Mouse (Mus musculus) spleen, adult 2 months (tissue): ENCODE results near the gene Tm9sf4. TPM values are rescaled to one million over a fixed set of nuclear protein-coding genes. Genes with fewer than 3 reads are reported as not detected.

Source experiments
- DNase-seq, 2 experiments: peaks; one replicate each; pipeline versions ENCODE4 v3.0.0 to v3.0.0-alpha.2; 2012 to 2021; ENCODE audit warnings: low spot score in 2 of 2, low read depth in 1 of 2
- H3K27ac ChIP-seq: fragments of 200-500 bp; 2 replicates; pipeline ENCODE4 v1.5.1; 2012; ENCODE audit warnings: low read length, inconsistent platforms; ENCODE audit not compliant: insufficient read depth
- H3K27me3 ChIP-seq: fragments of 200-500 bp; 2 replicates; pipeline ENCODE4 v1.6.1; 2012; ENCODE audit warnings: mild to moderate bottlenecking, moderate library complexity, low read length, inconsistent platforms; ENCODE audit not compliant: control insufficient read depth, insufficient read depth
- H3K36me3 ChIP-seq: fragments of 200-500 bp; 2 replicates; pipeline ENCODE4 v1.6.1; 2012; ENCODE audit warnings: mild to moderate bottlenecking, low read length, inconsistent platforms; ENCODE audit not compliant: control insufficient read depth, insufficient read depth
- H3K4me1 ChIP-seq: fragments of 200-500 bp; 2 replicates; pipeline ENCODE4 v1.6.1; 2011; ENCODE audit warnings: inconsistent platforms; ENCODE audit not compliant: control insufficient read depth, insufficient read depth, insufficient read length
- H3K4me3 ChIP-seq: fragments of 200-500 bp; 2 replicates; pipeline ENCODE4 v1.5.1; 2011; ENCODE audit warnings: mild to moderate bottlenecking, inconsistent platforms; ENCODE audit not compliant: insufficient read depth, insufficient read length; ENCODE audit errors: extremely low read depth
- CTCF ChIP-seq: fragments of 200-500 bp; IDR thresholded peaks from 2 replicates; pipeline ENCODE4 v1.5.1; 2011; ENCODE audit warnings: mild to moderate bottlenecking, inconsistent platforms; ENCODE audit not compliant: insufficient read depth, insufficient read length, insufficient replicate concordance; ENCODE audit errors: extremely low read depth
- POLR2A ChIP-seq: fragments of 200-500 bp; IDR thresholded peaks from 2 replicates; pipeline ENCODE4 v1.6.1; 2011; ENCODE audit warnings: low read depth, low read length, inconsistent platforms
- WGBS: fragments of 180-500 bp; shearing (Covaris S2); methylation state at CpG from one replicate; pipeline ENCODE4 v1.1.7; 2018; 5-methylcytosine and 5-hydroxymethylcytosine counted together
- polyA plus RNA-seq: library from polyadenylated mRNA; depleted of rRNA; stranded (reverse); fragments of >200 nt; gene quantifications from 2 replicates; pipeline ENCODE4 v1.2.3, GENCODE M21; 2012

Tm9sf4 gene
- polyA plus RNA-seq, 1 experiment = 22.0 TPM

DNA sequence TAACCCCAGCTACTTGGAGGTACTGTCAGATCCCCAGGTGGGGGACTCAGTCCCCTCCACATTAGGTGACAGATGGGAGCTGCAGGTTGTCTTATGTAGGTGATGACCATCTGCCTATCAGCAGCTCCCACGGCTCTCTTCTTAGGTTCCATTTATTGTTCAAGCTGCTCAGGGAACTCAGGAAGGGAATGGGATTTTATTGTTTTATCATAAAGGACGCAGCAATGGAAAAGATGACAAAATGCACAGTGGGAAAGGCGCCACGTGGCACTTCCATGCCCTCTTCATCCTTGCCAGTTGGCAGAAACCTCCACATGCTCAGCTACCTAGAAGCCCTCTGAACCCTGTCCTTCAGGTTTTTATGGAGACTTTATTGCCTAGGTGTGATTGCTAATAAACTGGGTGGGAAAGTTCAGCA, 8.1 kb upstream of the Tm9sf4 start:
- H3K4me1 ChIP-seq = no peaks in the 10 kb centered on the region
- H3K36me3 ChIP-seq = peaks cover 14% of the 10 kb centered on the region
- no peaks in the 10 kb centered on the region for H3K27me3 ChIP-seq
- no peak for DNase-seq
- H3K4me3 ChIP-seq = no peak overlapping the region
- WGBS = 80% methylated on average over 4 of the region's 4 CpGs
- TF ChIP-seq POLR2A (no peak), CTCF (no peak)
- no peak overlapping the region for H3K27ac ChIP-seq

DNA sequence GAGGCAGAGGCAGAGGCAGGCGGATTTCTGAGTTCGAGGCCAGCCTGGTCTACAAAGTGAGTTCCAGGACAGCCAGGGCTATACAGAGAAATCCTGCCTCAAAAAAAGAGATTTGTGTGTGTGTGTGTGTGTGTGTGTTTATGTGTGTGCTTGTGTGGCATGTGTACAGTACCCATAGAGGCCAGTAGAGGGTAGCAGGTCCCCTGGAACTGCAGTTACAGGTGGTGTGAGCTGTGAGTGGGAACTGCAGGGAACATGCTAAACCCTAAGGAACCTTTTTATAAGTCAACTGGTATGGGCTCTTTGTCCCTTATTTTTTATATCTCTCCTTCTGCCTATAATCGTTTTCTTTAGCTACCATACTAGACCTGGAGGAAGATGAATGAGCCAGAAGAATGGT, 3.8 kb upstream of the Tm9sf4 start:
- no peaks in the 10 kb centered on the region for H3K27me3 ChIP-seq
- no peak for TF ChIP-seq POLR2A
- TF ChIP-seq CTCF = peak; percentile 8; the same call in 1 of the 2 replicates
- H3K36me3 ChIP-seq = no peaks in the 10 kb centered on the region; the same call in 1 of the 2 replicates
- H3K4me3 ChIP-seq = no peak overlapping the region
- H3K27ac ChIP-seq = no peak overlapping the region
- WGBS = 82% methylated on average over 2 of the region's 3 CpGs
- no peak for DNase-seq
- peaks cover 6% of the 10 kb centered on the region for H3K4me1 ChIP-seq

DNA sequence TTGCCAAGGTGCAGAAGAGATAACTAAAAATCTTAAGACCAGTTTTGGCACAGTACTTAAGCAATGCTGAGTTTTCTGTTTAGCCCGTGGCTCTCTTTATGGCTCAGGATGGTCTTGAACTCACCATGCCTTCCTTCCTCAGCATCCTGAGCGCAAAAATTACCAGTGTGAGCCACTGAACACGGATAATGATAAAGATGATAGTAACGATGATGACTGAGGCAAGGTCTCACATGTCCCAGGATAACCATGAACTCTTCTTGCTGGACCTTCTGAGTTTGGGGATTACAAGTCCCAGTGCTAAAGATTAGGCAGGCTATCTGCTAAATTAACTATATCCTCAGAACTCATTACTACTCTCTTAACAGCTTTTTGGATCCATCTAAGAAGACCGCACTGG, 970 bp upstream of the Tm9sf4 start:
- H3K4me1 ChIP-seq = peaks cover 6% of the 10 kb centered on the region
- H3K27ac ChIP-seq = no peak overlapping the region
- WGBS = 85% methylated on average over 5 of the region's 5 CpGs
- no peak overlapping the region for H3K4me3 ChIP-seq
- TF ChIP-seq CTCF (no peak), POLR2A (no peak)
- H3K36me3 ChIP-seq = no peaks in the 10 kb centered on the region
- DNase-seq = no peak
- H3K27me3 ChIP-seq = no peaks in the 10 kb centered on the region

DNA sequence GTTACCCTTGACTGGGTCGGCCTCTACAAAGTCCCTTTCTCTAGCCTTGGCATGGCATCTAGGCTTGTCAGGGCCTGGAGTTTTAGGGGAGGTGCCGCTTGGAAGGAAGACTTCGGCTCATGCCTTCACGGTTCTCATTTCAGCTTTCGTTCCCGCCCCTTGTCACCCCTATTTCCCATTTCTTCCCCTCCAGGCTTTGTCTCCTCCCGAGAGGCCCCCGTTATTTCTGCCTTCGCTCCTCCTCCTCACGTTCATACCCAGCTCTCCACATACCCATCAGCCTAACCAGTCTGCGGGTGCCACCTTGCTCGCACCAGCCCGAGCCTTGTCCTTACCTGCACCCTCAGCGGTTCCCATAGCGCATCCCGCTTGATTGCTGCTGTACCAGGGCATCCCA, 579 bp downstream of the Tm9sf4 start:
- DNase-seq = no peak
- H3K4me1 ChIP-seq = peaks cover 6% of the 10 kb centered on the region
- 1% methylated on average over 16 of the region's 16 CpGs for WGBS
- peak overlapping the region; percentile 99 for H3K27ac ChIP-seq
- H3K36me3 ChIP-seq = no peaks in the 10 kb centered on the region
- TF ChIP-seq POLR2A = no peak
- no peak for TF ChIP-seq CTCF
- no peaks in the 10 kb centered on the region for H3K27me3 ChIP-seq
- peak overlapping the region; percentile 94 for H3K4me3 ChIP-seq

DNA sequence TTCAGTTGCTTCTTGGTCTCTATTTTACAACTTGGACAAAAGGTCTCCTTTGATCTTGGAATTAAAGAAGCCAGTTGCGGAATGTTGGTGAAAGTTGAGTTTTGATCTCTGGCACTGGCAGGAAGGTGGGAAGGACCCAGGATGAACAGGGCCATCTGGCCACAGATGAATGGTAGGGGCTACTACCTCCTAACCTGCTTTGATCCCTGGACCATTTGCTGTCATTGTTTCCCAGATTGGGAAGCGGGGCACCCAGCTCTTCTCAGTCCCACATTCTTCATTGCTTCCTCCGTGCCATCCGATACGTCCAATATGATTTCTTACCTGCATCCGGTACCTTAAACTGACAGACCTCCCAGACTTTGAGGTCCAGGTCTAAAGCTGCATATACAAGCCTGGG, 6.0 kb downstream of the Tm9sf4 start:
- H3K27me3 ChIP-seq = no peaks in the 10 kb centered on the region
- H3K4me1 ChIP-seq = peaks cover 1% of the 10 kb centered on the region
- no peaks in the 10 kb centered on the region for H3K36me3 ChIP-seq
- no peak overlapping the region for H3K27ac ChIP-seq
- DNase-seq = no peak
- TF ChIP-seq POLR2A = no peak
- TF ChIP-seq CTCF = no peak
- WGBS = 92% methylated on average over 6 of the region's 6 CpGs
- no peak overlapping the region for H3K4me3 ChIP-seq

DNA sequence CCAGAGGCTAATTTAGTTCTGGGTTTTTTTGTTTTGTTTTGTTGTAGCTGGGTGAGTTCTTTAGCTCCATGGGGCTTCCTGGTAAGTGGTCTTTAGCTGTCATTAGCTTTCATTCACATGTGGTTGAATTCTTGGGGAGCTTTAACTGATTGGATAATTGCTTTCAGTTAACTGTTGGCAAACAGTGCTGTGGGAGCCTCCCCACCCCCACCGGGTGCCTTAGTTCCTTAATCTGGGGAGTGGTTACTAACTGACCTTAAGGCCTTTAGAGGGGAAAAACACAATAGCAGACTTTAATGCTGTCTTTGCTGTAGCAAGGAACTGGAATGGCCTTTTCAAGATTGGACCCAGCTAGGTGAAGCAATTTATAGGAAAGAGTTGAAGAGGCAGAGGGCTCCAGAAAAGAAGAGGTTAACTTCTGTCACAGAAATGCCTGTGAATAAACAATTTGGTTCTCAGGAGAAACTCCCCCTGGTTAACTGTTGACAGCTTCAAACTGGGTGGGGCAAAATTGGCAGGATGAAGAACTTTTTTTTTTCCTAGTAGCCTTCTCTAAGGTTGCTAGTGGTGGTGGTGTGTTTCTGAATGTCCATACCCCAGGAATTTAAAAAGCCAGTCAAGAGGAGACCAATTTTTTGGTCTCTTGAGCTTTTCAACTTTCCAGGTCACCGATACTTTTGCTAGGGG, 7.2 kb downstream of the Tm9sf4 start:
- H3K36me3 ChIP-seq = no peaks in the 10 kb centered on the region
- H3K27ac ChIP-seq = no peak overlapping the region
- WGBS = 48% methylated on average over 2 of the region's 2 CpGs
- no peaks in the 10 kb centered on the region for H3K4me1 ChIP-seq
- H3K4me3 ChIP-seq = no peak overlapping the region
- no peak for DNase-seq
- TF ChIP-seq POLR2A (no peak), CTCF (no peak)
- no peaks in the 10 kb centered on the region for H3K27me3 ChIP-seq

DNA sequence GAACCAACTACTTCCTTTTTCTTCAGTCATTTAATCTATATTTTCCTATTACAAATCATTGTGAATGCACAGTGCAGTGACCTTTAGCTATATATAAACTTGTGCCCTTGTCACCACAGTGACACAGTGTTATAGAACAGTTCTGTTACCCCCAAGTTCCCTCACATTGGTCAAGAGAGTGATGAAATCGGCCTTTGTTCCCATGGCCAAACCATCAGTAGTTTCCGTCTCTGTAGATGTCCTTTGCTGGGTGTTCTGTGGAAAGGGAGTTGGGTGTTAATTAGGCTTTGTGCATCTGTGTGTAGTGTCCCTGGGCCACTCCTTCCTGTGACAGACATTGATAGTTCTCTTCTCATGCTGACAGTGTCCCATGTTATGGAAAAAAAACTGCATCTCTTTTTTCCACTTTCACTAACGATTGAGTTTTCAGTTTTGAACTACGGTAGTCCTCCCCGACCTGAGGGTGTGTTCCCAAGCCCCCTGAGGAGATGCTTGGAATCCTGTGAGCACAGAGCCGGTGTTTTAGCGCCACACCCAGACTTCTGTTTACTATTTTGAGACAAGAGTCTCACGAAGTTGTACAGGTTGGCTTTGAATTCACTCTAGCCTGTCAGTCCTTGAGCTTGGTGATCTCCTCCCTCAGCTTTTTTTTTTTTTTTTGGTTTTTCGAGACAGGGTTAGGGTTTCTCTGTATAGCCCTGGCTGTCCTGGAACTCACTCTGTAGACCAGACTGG, 9.6 kb downstream of the Tm9sf4 start:
- TF ChIP-seq POLR2A (no peak), CTCF (no peak)
- no peaks in the 10 kb centered on the region for H3K36me3 ChIP-seq
- no peak overlapping the region for H3K27ac ChIP-seq
- H3K27me3 ChIP-seq = no peaks in the 10 kb centered on the region
- DNase-seq = peak in 1 of 2 experiments; percentile 12
- H3K4me3 ChIP-seq = no peak overlapping the region
- no peaks in the 10 kb centered on the region for H3K4me1 ChIP-seq
- 76% methylated on average over 9 of the region's 9 CpGs for WGBS
